Mouse (Mus musculus): ENCODE data around the gene Ppard.

DNA sequence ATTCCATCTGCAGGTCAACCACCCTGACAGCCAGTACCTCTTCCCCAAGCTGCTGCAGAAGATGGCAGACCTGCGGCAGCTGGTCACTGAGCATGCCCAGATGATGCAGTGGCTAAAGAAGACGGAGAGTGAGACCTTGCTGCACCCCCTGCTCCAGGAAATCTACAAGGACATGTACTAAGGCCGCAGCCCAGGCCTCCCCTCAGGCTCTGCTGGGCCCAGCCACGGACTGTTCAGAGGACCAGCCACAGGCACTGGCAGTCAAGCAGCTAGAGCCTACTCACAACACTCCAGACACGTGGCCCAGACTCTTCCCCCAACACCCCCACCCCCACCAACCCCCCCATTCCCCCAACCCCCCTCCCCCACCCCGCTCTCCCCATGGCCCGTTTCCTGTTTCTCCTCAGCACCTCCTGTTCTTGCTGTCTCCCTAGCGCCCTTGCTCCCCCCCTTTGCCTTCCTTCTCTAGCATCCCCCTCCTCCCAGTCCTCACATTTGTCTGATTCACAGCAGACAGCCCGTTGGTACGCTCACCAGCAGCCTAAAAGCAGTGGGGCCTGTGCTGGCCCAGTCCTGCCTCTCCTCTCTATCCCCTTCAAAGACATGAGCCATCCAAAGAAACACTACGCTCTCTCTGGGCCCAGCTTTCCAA, 67.3 kb downstream of the Ppard start:
- TF ChIP-seq CTCF (IDR thresholded peaks at IDR 0.05; ENCODE audit: low read depth), result no peak
- no peak for TF ChIP-seq EP300 (IDR thresholded peaks at IDR 0.05; ENCODE audit: low read depth)
